Mouse (Mus musculus) heart, embryonic 12.5 days (tissue): ENCODE data around the gene Smad6. TPM values are rescaled to one million over a fixed set of nuclear protein-coding genes. Genes with fewer than 3 reads are reported as not detected.

Experiments
- ATAC-seq: fragments of 200-750 bp; cut with Nextera tagmentation; 2 replicates; pipeline ENCODE4 v1.8.0; 2017; ENCODE audit warnings: moderate TSS enrichment, moderate library complexity; ENCODE audit not compliant: insufficient number of reproducible peaks, low FRiP score
- H3K27ac ChIP-seq: fragments of 300-500 bp; sonication (generic); 2 replicates; pipeline ENCODE4 v1.5.1; 2016; ENCODE audit warnings: mild to moderate bottlenecking, moderate library complexity; ENCODE audit not compliant: poor library complexity, severe bottlenecking
- H3K27me3 ChIP-seq: fragments of 300-500 bp; sonication (generic); replicated peaks from 2 replicates; pipeline ENCODE4 v1.6.1; 2016; ENCODE audit warnings: mild to moderate bottlenecking, moderate library complexity
- H3K36me3 ChIP-seq: fragments of 300-500 bp; sonication (generic); 2 replicates; pipeline ENCODE4 v1.6.1; 2016; ENCODE audit warnings: mild to moderate bottlenecking, moderate library complexity
- H3K4me1 ChIP-seq: fragments of 300-500 bp; sonication (generic); replicated peaks from 2 replicates; pipeline ENCODE4 v1.6.1; 2016; ENCODE audit warnings: mild to moderate bottlenecking
- H3K4me2 ChIP-seq: fragments of 300-500 bp; sonication (generic); 2 replicates; pipeline ENCODE4 v1.6.1; 2016; ENCODE audit warnings: mild to moderate bottlenecking, moderate library complexity
- H3K4me3 ChIP-seq: fragments of 300-500 bp; sonication (generic); 2 replicates; pipeline ENCODE4 v1.5.1; 2016; ENCODE audit warnings: mild to moderate bottlenecking
- H3K9ac ChIP-seq: fragments of 300-500 bp; sonication (generic); 2 replicates; pipeline ENCODE4 v1.6.1; 2016; ENCODE audit warnings: mild to moderate bottlenecking, moderate library complexity
- H3K9me3 ChIP-seq: fragments of 300-500 bp; sonication (generic); replicated peaks from 2 replicates; pipeline ENCODE4 v1.6.1; 2016; ENCODE audit warnings: mild to moderate bottlenecking, moderate library complexity
- WGBS: fragments of 180-500 bp; shearing (Covaris S2); methylation state at CpG from one replicate; pipeline ENCODE4 v1.1.7; 2016; 5-methylcytosine and 5-hydroxymethylcytosine counted together
- polyA plus RNA-seq: library from polyadenylated mRNA; unstranded; fragments of >200 nt; fragmentation: Nextera tagmentation; extraction: Ambion mirVana; gene quantifications from 2 replicates; pipeline ENCODE4 v1.2.1, GENCODE M21; 2016

Gene Smad6
- polyA plus RNA-seq, 1 experiment from 2014 or later, result 56.2 TPM

DNA sequence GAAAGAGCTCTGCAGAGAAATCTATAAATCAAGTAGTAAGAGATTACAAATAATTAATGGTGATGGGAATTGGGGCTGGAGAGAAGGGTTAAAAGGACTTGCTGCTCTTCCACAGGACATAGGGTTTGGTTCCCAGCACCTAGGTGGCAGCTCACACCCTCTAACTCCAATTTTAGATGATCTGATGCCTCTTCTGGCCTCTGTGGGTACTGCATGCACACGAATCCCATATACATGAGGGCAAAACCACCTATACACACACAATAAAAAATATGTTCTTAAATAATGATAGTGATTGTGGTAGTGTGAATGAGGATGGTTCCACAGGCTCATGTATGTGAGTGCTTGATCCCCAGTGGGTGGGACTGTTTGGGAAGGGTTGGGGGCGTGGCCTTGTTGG is 117.3 kb downstream of the Smad6 start:
- no peak overlapping the region for H3K9ac ChIP-seq
- 86% methylated on average over 2 of the region's 2 CpGs for WGBS
- H3K36me3 ChIP-seq, result no peaks in the 10 kb centered on the region
- H3K9me3 ChIP-seq, result peaks cover 12% of the 10 kb centered on the region; the same call in 1 of the 2 replicates
- no peak overlapping the region for H3K4me2 ChIP-seq
- H3K27me3 ChIP-seq, result no peaks in the 10 kb centered on the region
- no peak overlapping the region for H3K4me3 ChIP-seq
- H3K4me1 ChIP-seq, result no peaks in the 10 kb centered on the region
- no peak for ATAC-seq
- H3K27ac ChIP-seq, result no peak overlapping the region

Other genes with a start within 250 kb of the Smad6 start
- gene Lctl, start 95.1 kb upstream of the Smad6 start, polyA plus RNA-seq, result 0.14 TPM in 1 of 2 replicates, not detected in the other
- 28.0 and 28.6 TPM in 2 replicates for gene Zwilch, start 151.0 kb upstream of the Smad6 start, polyA plus RNA-seq
- 801 and 832 TPM in 2 replicates for gene Rpl4, start 151.3 kb upstream of the Smad6 start, polyA plus RNA-seq
- 21.9 and 23.0 TPM in 2 replicates for gene Snapc5, start 157.2 kb upstream of the Smad6 start, polyA plus RNA-seq
- 2.7 and 2.8 TPM in 2 replicates for gene Uchl4, start 213.1 kb upstream of the Smad6 start, polyA plus RNA-seq
- gene Map2k1, start 231.6 kb upstream of the Smad6 start, polyA plus RNA-seq, result 99.7 and 100 TPM in 2 replicates